Mouse (Mus musculus) stomach, embryonic 15.5 days (tissue): ENCODE measurements around the gene Ptpro. TPM values are rescaled to one million over a fixed set of nuclear protein-coding genes. Genes with fewer than 3 reads are reported as not detected.

Experiments used
- ATAC-seq: fragments of 200-750 bp; cut with Nextera tagmentation; 2 replicates; pipeline ENCODE4 v1.8.0; 2017; ENCODE audit warnings: low read depth, moderate number of reproducible peaks, moderate TSS enrichment; ENCODE audit not compliant: insufficient read depth, low FRiP score
- H3K27ac ChIP-seq: fragments of 300-500 bp; sonication (generic); 2 replicates; pipeline ENCODE4 v1.5.1; 2015; ENCODE audit warnings: mild to moderate bottlenecking, inconsistent platforms
- H3K27me3 ChIP-seq: fragments of 300-500 bp; sonication (generic); replicated peaks from 2 replicates; pipeline ENCODE4 v1.6.1; 2015; ENCODE audit warnings: inconsistent platforms
- H3K36me3 ChIP-seq: fragments of 300-500 bp; sonication (generic); 2 replicates; pipeline ENCODE4 v1.6.1; 2015; ENCODE audit warnings: inconsistent platforms
- H3K4me1 ChIP-seq: fragments of 300-500 bp; sonication (generic); 2 replicates; pipeline ENCODE4 v1.6.1; 2015; ENCODE audit warnings: inconsistent platforms
- H3K4me2 ChIP-seq: fragments of 300-500 bp; sonication (generic); 2 replicates; pipeline ENCODE4 v1.6.1; 2015; ENCODE audit warnings: mild to moderate bottlenecking, inconsistent platforms
- H3K4me3 ChIP-seq: fragments of 300-500 bp; sonication (generic); replicated peaks from 2 replicates; pipeline ENCODE4 v1.5.1; 2015; ENCODE audit warnings: inconsistent platforms
- H3K9ac ChIP-seq: fragments of 300-500 bp; sonication (generic); 2 replicates; pipeline ENCODE4 v1.6.1; 2015; ENCODE audit warnings: inconsistent platforms
- H3K9me3 ChIP-seq: fragments of 300-500 bp; sonication (generic); 2 replicates; pipeline ENCODE4 v1.6.1; 2016; ENCODE audit warnings: inconsistent platforms
- WGBS: fragments of 180-500 bp; shearing (Covaris S2); methylation state at CpG from one replicate; pipeline ENCODE4 v1.1.7; 2015; 5-methylcytosine and 5-hydroxymethylcytosine counted together
- polyA plus RNA-seq: library from polyadenylated mRNA; unstranded; fragments of >200 nt; fragmentation: Nextera tagmentation; extraction: Ambion mirVana; gene quantifications from 2 replicates; pipeline ENCODE4 v1.2.1, GENCODE M21; 2015

Ptpro gene
- polyA plus RNA-seq, 1 experiment from 2014 or later: 3.3 TPM

DNA sequence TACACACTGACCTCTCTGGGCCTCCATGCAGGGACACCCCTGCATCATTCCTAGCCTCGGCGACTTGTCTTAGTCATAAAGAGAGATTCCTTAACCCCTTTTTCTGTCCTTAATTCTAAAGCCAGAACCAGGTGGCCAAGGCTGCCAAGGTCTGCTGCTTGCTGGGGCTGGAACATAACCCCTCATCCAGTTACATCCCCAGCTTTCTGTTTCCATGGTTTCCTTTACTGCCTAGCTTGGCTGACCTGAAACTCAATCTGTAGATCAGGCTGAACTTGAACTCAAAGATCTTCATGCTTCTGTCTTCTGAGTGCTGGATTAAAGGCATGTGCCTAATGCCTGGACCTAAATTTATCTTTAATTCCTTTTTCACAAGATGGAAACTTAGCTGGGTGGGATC lies 51.7 kb downstream of the Ptpro start:
- WGBS: 84% methylated on average over 2 of the region's 2 CpGs
- no peak overlapping the region for H3K27ac ChIP-seq
- ATAC-seq: no peak

DNA sequence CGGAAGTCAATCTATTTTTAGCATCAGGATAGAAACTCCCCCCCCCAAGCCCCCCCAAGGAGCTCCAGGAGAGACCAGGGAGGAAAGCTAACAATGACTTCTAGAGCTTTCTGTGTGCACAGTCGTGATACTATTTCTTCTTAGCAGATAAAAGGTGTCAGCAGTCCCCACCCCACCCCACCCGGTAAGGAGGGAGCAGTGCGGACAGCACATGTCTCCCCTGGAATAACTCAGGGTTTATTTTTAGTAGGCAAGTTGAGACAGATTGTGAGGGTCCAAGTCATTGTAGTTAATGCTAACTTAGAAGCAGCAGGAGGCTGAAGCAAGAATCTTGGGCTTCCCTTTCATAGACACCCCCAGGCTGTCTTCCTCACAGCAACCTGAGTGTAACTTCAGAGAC lies 63.1 kb downstream of the Ptpro start:
- H3K27ac ChIP-seq: no peak overlapping the region
- no peak overlapping the region for H3K4me2 ChIP-seq
- ATAC-seq: no peak
- no peaks in the 10 kb centered on the region for H3K4me1 ChIP-seq
- H3K9ac ChIP-seq: no peak overlapping the region
- no peak overlapping the region for H3K4me3 ChIP-seq
- no peaks in the 10 kb centered on the region for H3K27me3 ChIP-seq
- H3K9me3 ChIP-seq: no peaks in the 10 kb centered on the region
- 38% methylated on average over 4 of the region's 4 CpGs for WGBS
- no peaks in the 10 kb centered on the region for H3K36me3 ChIP-seq

More for the DNA sequence above, 51.7 kb downstream of the Ptpro start:
- Histone ChIP-seq H3K27me3 (no peaks in the 10 kb centered on the region), H3K9me3 (no peaks in the 10 kb centered on the region), H3K4me3 (no peak overlapping the region), H3K36me3 (no peaks in the 10 kb centered on the region), H3K4me2 (no peak overlapping the region), H3K4me1 (no peaks in the 10 kb centered on the region), H3K9ac (no peak overlapping the region)

DNA sequence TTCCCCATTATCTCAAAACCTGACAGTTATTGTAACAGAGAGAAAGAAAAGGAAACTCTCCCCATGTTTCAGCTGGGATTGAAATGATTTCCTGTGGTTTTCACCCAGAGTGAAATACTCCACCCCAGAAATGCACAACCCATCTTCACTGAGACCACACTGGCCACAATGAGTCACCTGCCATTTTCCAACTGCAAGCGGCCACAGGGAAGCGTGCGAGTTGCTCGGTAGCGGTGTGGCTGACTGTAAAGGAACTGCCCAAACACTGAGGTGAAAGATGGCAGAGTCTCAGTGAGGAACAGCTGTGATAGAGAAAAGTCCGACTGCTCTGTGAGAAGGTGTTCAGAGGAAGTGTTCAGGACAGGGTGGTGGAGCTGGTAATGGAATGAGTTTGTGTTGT lies 64.2 kb downstream of the Ptpro start:
- H3K27ac ChIP-seq: no peak overlapping the region
- no peaks in the 10 kb centered on the region for H3K27me3 ChIP-seq
- H3K9me3 ChIP-seq: no peaks in the 10 kb centered on the region
- H3K36me3 ChIP-seq: no peaks in the 10 kb centered on the region
- no peak for ATAC-seq
- no peak overlapping the region for H3K4me2 ChIP-seq
- WGBS: 80% methylated on average over 6 of the region's 6 CpGs
- H3K9ac ChIP-seq: no peak overlapping the region
- no peak overlapping the region for H3K4me3 ChIP-seq
- no peaks in the 10 kb centered on the region for H3K4me1 ChIP-seq

DNA sequence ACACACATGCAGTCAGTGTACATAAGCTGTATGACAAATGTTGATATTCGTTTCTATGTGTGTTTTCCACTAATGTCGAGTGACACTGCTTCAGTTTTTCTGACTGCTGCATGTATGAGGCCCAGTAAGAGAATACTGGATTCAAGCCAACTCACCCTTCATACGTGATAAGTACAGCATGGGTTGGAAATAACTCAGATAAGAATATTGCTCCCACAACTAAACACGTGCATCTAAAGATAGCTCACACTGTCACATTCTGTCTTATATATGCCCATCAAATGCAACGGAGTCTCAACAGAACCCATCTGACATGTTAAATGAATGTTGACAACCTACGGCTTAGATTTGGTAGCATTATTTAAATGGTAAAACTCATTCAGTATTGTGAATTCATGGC lies 65.4 kb downstream of the Ptpro start:
- Histone ChIP-seq H3K27ac (no peak overlapping the region), H3K4me3 (no peak overlapping the region), H3K9ac (no peak overlapping the region), H3K4me2 (no peak overlapping the region), H3K36me3 (no peaks in the 10 kb centered on the region), H3K9me3 (no peaks in the 10 kb centered on the region), H3K27me3 (no peaks in the 10 kb centered on the region), H3K4me1 (no peaks in the 10 kb centered on the region)
- WGBS: 67% methylated on average over 6 of the region's 6 CpGs
- ATAC-seq: peak; percentile 83

DNA sequence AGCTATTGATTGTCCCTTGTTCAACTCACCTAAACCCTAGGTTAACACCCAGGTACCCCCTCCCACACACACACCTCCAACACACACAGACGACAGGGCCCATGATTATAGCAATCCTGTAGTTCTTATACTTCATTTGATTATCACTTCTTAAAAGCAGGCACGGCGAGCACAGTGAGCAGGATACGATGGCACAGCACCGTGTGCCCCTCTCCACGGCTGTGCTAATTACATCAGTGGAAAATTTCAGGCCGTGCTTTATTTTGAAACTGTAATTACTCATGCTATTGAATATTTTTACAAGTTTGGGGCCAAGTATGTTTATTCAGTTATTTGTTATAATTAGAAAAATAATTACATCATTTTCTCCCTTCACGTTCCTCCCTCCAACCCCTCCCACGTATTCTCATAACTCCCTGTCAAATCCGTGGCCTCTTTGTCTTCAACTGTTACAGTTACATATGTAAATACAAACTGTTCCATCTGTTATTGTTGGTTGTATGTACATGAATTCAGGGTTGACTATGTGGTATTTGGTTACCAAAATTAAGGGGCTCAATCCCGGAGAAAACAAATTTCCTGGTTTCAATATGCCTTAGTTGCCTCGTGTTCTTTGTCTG lies 66.2 kb downstream of the Ptpro start:
- WGBS: 83% methylated on average over 12 of the region's 12 CpGs
- ATAC-seq: no peak
- no peak overlapping the region for H3K4me2 ChIP-seq

DNA sequence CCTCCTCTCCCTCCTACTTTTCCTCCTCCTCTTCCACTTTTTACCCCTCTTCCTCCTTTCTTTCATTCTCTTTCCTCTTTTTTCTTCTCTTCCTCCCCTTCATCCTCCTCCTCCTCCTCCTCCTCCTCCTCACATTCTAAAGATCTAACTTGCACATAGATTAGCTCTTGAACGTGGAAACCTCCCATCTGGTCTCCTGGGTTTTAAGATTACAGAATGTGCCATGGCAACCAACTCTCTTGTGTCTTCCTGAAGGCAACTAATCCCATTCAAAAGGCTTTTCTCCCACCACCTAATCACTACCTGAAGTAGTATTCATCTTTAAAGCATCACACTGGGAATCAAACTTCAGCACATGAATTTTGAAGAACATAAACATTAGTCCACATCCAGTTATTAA lies 67.5 kb downstream of the Ptpro start:
- WGBS: 38% methylated on average over 1 of the region's 1 CpGs
- H3K4me2 ChIP-seq: no peak overlapping the region
- no peak overlapping the region for H3K27ac ChIP-seq
- H3K9me3 ChIP-seq: no peaks in the 10 kb centered on the region
- no peaks in the 10 kb centered on the region for H3K4me1 ChIP-seq
- H3K9ac ChIP-seq: no peak overlapping the region
- no peaks in the 10 kb centered on the region for H3K27me3 ChIP-seq
- ATAC-seq: no peak
- no peaks in the 10 kb centered on the region for H3K36me3 ChIP-seq
- no peak overlapping the region for H3K4me3 ChIP-seq

More for the DNA sequence above, 66.2 kb downstream of the Ptpro start:
- H3K9me3 ChIP-seq: no peaks in the 10 kb centered on the region
- no peaks in the 10 kb centered on the region for H3K36me3 ChIP-seq
- H3K27me3 ChIP-seq: no peaks in the 10 kb centered on the region
- H3K9ac ChIP-seq: no peak overlapping the region
- no peak overlapping the region for H3K27ac ChIP-seq
- no peak overlapping the region for H3K4me3 ChIP-seq
- H3K4me1 ChIP-seq: no peaks in the 10 kb centered on the region

DNA sequence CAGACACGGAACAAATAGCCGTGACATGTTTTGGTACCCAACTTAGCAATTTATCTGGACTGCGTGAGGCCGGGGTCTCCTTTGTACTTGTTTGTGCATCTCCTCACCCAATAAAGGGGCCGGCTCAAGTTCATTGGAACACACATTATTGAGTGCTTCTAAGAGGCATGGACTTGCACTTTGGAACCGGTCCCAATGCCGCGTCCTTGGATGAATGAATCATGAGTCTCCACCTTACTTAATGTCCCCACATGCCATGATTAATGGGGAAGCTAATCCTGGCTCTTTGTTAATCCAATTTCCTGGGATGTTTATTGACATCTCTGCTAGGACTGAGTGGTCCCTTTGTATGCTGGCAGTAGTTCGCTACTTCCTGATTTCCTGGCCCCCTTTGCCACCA lies 75.6 kb downstream of the Ptpro start:
- Histone ChIP-seq H3K9me3 (no peaks in the 10 kb centered on the region), H3K27me3 (no peaks in the 10 kb centered on the region), H3K4me3 (no peak overlapping the region), H3K9ac (no peak overlapping the region), H3K36me3 (no peaks in the 10 kb centered on the region), H3K4me2 (no peak overlapping the region), H3K27ac (0 out of 2 replicates have a peak overlapping the region, but pooled peaks have one; percentile 9), H3K4me1 (no peaks in the 10 kb centered on the region)
- WGBS: 49% methylated on average over 9 of the region's 9 CpGs
- ATAC-seq: peak; percentile 31; the same call in 1 of the 2 replicates

DNA sequence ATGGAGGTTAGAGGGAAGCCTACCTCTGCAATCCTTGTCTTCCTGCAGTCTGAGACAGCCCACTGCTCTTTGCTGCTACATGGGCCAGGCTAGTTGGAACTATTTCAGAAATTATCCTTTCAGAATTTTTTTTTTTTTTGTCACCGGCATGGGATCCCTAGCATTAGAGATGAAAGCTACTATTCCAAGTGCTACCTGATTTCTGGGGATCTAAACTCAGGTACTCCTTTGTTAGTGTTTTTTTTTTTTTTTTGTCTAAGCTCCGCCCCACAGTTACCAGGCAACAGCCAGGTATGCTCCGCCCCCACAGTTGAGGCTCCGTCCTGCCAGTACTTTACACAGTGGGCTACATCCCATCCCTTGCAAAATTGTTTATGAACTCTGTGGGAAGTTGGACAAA lies 76.1 kb downstream of the Ptpro start:
- H3K36me3 ChIP-seq: no peaks in the 10 kb centered on the region
- no peaks in the 10 kb centered on the region for H3K9me3 ChIP-seq
- H3K27me3 ChIP-seq: no peaks in the 10 kb centered on the region
- WGBS: 73% methylated on average over 4 of the region's 4 CpGs
- no peak overlapping the region for H3K4me3 ChIP-seq
- H3K9ac ChIP-seq: no peak overlapping the region
- no peaks in the 10 kb centered on the region for H3K4me1 ChIP-seq
- H3K27ac ChIP-seq: 0 out of 2 replicates have a peak overlapping the region, but pooled peaks have one; percentile 9
- ATAC-seq: no peak
- no peak overlapping the region for H3K4me2 ChIP-seq

DNA sequence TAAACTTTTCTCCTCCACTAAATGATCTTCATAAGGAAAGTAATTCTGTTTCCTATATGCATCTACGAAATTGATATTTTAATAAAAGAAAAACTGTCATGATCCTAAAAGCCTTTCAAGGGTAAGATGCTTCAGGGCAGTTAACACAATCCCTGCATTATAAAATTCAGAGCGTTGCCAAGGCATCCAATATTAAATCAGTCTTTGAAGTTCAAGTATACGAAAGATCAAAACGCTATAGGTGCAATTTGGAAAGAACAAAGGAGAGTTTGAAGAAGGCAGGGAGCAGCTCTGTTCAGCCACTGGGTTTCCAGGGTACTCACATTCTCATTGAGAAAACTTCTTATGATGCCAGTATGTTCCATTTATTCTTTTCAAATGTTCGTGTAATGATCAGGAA lies 78.7 kb downstream of the Ptpro start:
- Histone ChIP-seq H3K4me2 (no peak overlapping the region), H3K9me3 (no peaks in the 10 kb centered on the region), H3K4me3 (no peak overlapping the region), H3K27me3 (no peaks in the 10 kb centered on the region), H3K27ac (no peak overlapping the region), H3K36me3 (no peaks in the 10 kb centered on the region), H3K4me1 (no peaks in the 10 kb centered on the region), H3K9ac (no peak overlapping the region)
- WGBS: 71% methylated on average over 5 of the region's 5 CpGs
- no peak for ATAC-seq

DNA sequence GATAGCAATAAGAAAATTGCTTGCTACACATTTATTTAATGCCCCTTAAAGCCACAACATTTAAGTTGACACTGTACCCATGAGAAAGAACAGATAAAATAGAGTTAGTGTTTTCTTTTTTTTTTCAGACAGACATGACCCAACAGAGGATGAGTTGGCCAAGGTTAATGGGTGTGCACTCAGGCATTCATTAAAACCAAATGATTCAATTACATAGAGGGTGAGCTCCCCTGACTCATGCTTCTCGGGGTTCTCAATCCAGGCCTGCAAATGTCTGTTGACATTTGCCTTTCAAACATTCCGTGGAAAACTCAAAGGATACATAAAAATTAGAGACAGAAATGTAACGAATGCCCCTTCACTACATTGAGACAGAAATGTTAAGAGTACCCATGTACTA lies 79.7 kb downstream of the Ptpro start:
- Histone ChIP-seq H3K27ac (no peak overlapping the region), H3K4me2 (no peak overlapping the region), H3K9me3 (no peaks in the 10 kb centered on the region), H3K4me3 (no peak overlapping the region), H3K27me3 (no peaks in the 10 kb centered on the region), H3K36me3 (no peaks in the 10 kb centered on the region), H3K4me1 (no peaks in the 10 kb centered on the region), H3K9ac (no peak overlapping the region)
- ATAC-seq: no peak
- 65% methylated on average over 3 of the region's 3 CpGs for WGBS

DNA sequence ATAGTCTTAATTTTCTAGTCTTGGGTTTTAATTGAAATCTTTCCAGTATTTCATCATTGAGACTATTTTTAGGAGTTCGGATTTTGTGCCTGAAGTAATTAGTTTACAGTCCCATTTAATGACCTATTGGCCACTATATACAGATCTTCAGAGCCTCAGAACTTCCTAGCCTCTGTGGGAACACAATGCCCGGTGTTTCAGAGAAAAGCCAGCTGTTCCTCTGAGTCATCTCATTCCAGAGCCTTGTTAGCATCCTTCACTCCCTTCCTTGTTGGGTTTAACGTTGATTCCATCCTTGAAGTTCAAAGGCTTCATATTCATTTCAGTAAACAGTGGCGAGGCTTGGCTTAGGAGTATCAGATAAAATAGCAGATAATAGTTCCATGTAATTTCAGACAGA lies 87.0 kb downstream of the Ptpro start:
- 34% methylated on average over 4 of the region's 4 CpGs for WGBS
- Histone ChIP-seq H3K9me3 (no peaks in the 10 kb centered on the region), H3K36me3 (no peaks in the 10 kb centered on the region), H3K4me2 (no peak overlapping the region), H3K9ac (no peak overlapping the region), H3K27me3 (no peaks in the 10 kb centered on the region), H3K27ac (no peak overlapping the region), H3K4me3 (no peak overlapping the region), H3K4me1 (no peaks in the 10 kb centered on the region)
- ATAC-seq: no peak

DNA sequence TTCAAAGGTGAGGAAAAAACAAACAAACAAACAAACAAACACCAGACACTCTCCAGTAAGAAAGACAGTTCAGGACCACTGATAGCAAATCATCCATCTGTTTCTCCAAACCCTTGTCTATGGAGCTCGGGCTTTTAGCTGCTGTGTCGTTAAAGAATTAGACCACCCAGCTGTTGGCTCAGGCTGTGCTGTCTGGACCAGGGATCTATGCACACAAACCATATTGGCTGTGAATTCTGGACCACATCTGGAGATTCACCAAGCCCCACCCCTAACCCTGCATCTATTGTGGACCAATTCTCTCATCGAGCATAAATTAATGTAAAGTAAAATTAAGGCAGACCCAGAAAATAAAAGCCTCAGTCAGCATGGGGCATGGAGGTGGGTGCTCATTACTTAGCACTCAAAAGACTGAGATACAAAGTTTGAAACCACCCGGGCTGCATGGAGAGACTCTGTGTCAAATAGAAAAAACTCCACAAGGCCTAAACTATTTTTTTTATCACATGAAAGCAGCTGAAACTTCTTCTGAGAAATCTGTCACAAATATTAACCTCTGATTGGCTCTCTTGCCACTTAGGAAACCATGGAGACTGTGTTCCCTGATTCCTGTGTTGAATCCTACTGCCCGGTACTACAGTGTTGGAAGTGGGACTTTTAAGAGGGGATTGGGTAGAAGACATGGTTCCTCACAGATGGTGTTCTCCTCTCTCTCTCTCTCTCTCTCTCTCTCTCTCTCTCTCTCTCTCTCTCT lies 91.7 kb downstream of the Ptpro start:
- ATAC-seq: no peak; the same call in 1 of the 2 replicates
- H3K9ac ChIP-seq: no peak overlapping the region
- H3K9me3 ChIP-seq: no peaks in the 10 kb centered on the region
- WGBS: 46% methylated on average over 5 of the region's 5 CpGs
- no peak overlapping the region for H3K4me2 ChIP-seq
- no peaks in the 10 kb centered on the region for H3K27me3 ChIP-seq
- H3K4me3 ChIP-seq: no peak overlapping the region
- no peaks in the 10 kb centered on the region for H3K36me3 ChIP-seq
- 0 out of 2 replicates have a peak overlapping the region, but pooled peaks have one; percentile 40 for H3K27ac ChIP-seq
- no peaks in the 10 kb centered on the region for H3K4me1 ChIP-seq
